Mouse (Mus musculus) embryonic fibroblast, embryonic 13.5 days (primary cell): ENCODE data around the gene Tex52.

Source experiments
- CTCF ChIP-seq: IDR thresholded peaks from 2 replicates; pipeline ENCODE4 v1.5.1; 2011; ENCODE audit warnings: mild to moderate bottlenecking, control low read depth, low read length, moderate library complexity, borderline replicate concordance; ENCODE audit not compliant: insufficient read depth
- POLR2A ChIP-seq: IDR thresholded peaks from 2 replicates; pipeline ENCODE4 v1.6.1; 2011; ENCODE audit warnings: low read depth, mild to moderate bottlenecking, control low read depth, low read length, moderate library complexity

GRCm38 (mm10) chr6:128345623-128346022, 29.6 kb upstream of the Tex52 start:
- TF ChIP-seq CTCF (no peak), POLR2A (no peak)
